Mouse (Mus musculus): Measurements from ENCODE around the gene Pxk. TPM values are rescaled to one million over a fixed set of nuclear protein-coding genes. Genes with fewer than 3 reads are reported as not detected.
"Not testable (repeated sequence)": the region's sequence is repeated elsewhere in the genome, so short reads cannot be mapped to it uniquely, and the experiment has no call there.

The Pxk gene
- polyA plus RNA-seq, 1 experiment from 2014 or later, result 36.4 TPM

DNA sequence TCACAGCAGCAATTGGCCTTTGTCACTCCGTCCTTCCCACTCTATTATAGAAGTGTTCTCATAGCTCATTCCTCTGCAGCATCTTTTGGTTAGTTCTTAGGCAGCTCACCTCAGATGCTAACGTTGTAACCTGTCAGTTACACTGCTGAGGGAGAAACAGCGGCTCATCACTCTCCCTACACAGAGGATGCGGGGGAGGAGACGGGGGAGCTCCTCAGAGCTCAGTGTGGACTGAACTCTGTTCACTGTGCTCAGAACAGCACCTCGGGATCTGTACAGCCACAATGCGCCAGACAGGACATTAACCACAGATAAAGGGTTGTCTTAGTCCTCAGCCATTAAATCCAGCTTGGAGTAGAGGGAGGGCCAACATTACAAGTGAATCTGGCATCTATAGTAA lies 66.5 kb downstream of the Pxk start:
- Histone ChIP-seq H3K4me3 (ENCODE audit: low read depth, low read length) (no peak overlapping the region), H3K4me1 (replicated peaks; ENCODE audit: control insufficient read depth, insufficient read depth, low read length) (no peaks in the 10 kb centered on the region), H3K36me3 (ENCODE audit: control insufficient read depth, insufficient read depth, low read length) (peaks cover 8% of the 10 kb centered on the region), H3K27me3 (ENCODE audit: control insufficient read depth, insufficient read depth, low read length) (no peaks in the 10 kb centered on the region), H3K9ac (ENCODE audit: low read depth, low read length) (no peak overlapping the region), H3K9me3 (ENCODE audit: control insufficient read depth, low read length) (no peaks in the 10 kb centered on the region), H3K27ac (ENCODE audit: low read depth, low read length) (no peak overlapping the region), H3K4me2 (replicated peaks; ENCODE audit: low read depth, low read length) (no peak overlapping the region)
- WGBS, result 86% methylated on average over 7 of the region's 7 CpGs
- ATAC-seq (ENCODE audit: low FRiP score) (no peak), DNase-seq (ENCODE audit: low spot score) (no peak)

DNA sequence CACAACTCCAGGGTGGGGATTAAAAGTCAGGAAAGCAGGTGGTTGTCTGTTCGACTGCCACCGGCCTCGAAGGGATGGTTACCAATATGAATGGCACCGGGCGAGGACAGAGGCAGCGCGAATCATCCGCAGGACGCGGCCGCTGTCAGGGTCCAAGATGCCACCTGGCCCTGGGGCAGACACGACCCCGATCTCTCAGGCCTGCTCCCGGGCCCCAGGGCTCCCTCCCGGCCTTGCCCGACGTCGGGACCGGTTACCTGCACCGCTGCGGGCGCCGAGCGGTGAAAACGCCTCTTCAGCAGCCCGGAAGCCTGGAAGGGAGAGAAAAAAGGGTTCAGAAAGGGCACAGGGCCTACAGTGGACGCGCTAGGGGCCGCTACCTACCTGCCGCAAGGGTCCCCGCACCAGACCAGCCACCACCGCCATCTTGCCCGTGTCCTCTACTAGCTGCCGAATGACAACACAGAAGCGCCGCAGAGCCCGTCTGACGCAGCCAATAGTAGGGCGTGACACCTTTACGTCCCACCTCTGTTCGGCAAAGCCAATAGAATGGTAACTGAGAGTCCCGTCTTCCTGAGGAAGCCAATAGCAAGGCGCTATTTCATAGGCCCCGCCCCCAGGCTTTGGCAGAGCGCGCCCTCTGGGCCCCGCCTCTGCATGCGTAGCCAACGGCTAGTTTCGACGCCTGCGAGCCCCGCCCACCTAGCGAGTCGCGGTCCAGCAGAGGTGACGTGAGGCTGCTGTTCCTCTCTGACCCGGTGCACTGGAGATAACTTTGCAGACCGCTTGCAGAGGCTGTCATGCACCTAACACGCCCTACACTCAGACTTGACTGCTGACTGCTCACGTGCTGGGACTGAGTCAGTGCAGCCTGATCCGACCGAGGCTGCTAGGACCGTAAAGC lies 74.7 kb downstream of the Pxk start, which contains the start of gene Pdhb:
Gene Pdhb (minus strand): TSS at position 519 of the 904 bp plus-strand sequence.
- Histone ChIP-seq H3K36me3 (ENCODE audit: control insufficient read depth, insufficient read depth, low read length) (peaks cover 10% of the 10 kb centered on the region), H3K9me3 (ENCODE audit: control insufficient read depth, low read length) (no peaks in the 10 kb centered on the region), H3K4me3 (ENCODE audit: low read depth, low read length) (peak within 1 kb of the TSS; percentile 76), H3K27me3 (ENCODE audit: control insufficient read depth, insufficient read depth, low read length) (no peaks in the 10 kb centered on the region), H3K27ac (ENCODE audit: low read depth, low read length) (peak within 1 kb of the TSS; percentile 54), H3K4me2 (replicated peaks; ENCODE audit: low read depth, low read length) (peak within 1 kb of the TSS; percentile 79), H3K9ac (ENCODE audit: low read depth, low read length) (peak within 1 kb of the TSS; percentile 80), H3K4me1 (replicated peaks; ENCODE audit: control insufficient read depth, insufficient read depth, low read length) (no peaks in the 10 kb centered on the region; the same call in 1 of the 2 replicates)
- DNase-seq (ENCODE audit: low spot score) (peak; percentile 100), ATAC-seq (ENCODE audit: low FRiP score) (peak; percentile 100)
- under 1% methylated on average over 64 of the region's 64 CpGs for WGBS

DNA sequence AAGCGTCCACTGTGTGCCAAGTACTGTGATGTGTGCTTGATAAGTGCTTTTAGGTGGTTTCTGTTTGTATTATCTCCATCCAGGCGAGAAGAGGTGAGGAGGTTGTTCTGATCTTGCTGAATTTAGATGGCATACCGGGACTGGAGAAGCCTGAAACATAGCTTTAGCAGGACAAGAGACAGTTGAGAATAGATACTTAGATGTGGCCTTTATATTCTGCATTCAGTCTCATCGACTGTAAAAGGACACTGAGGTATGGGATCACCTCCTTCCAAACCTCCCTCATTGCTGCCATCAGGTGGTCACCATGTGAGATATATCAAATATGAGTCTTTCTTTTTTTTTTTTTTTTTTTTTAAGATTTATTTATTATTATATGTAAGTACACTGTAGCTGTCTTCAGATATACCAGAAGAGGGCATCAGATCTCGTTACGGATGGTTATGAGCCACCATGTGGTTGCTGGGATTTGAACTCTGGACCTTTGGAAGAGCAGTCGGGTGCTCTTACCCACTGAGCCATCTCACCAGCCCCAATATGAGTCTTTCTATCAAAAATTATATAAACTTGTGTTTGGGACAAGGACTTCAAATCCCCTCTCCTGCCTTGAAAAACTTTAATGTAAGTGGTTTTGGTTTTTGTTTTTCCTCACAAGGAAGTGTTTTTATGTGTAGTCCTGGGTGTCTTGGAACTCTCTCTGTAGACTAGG lies 75.7 kb downstream of the Pxk start:
- not testable (repeated sequence) for H3K27me3 ChIP-seq (ENCODE audit: control insufficient read depth, insufficient read depth, low read length); H3K9me3 ChIP-seq (ENCODE audit: control insufficient read depth, low read length); H3K9ac ChIP-seq (ENCODE audit: low read depth, low read length); DNase-seq (ENCODE audit: low spot score); H3K4me1 ChIP-seq (replicated peaks; ENCODE audit: control insufficient read depth, insufficient read depth, low read length); H3K36me3 ChIP-seq (ENCODE audit: control insufficient read depth, insufficient read depth, low read length)
- Histone ChIP-seq H3K4me2 (replicated peaks; ENCODE audit: low read depth, low read length) (peak overlapping the region; percentile 79), H3K4me3 (ENCODE audit: low read depth, low read length) (peak overlapping the region; percentile 76), H3K27ac (ENCODE audit: low read depth, low read length) (peak overlapping the region; percentile 54; the same call in 1 of the 2 replicates)
- peak; percentile 6; the same call in 1 of the 2 replicates for ATAC-seq (ENCODE audit: low FRiP score)
- 27% methylated on average over 5 of the region's 7 CpGs for WGBS

DNA sequence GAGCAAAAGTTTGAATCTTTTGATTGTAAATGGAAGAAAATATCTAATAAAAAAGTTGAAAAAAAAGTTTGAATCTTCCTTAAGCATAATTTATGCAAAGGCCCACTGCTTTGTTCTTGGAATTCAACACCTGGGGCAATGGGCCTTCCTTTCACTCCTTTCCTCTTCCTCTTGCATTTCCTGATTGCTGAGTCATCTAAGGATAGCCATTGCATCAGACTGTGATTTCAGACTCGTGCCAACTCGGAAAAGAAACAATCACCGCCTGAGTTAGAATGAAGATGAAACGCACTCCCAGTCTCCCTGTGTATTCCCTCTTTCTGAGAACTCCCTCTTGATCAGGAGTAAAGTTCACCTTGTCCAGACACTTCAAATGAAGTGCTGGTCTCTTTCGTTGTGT lies 76.6 kb downstream of the Pxk start:
- Histone ChIP-seq H3K4me1 (replicated peaks; ENCODE audit: control insufficient read depth, insufficient read depth, low read length) (no peaks in the 10 kb centered on the region; the same call in 1 of the 2 replicates), H3K9ac (ENCODE audit: low read depth, low read length) (no peak overlapping the region), H3K36me3 (ENCODE audit: control insufficient read depth, insufficient read depth, low read length) (0 out of 2 replicates have a peak, but pooled peaks cover 2% of the 10 kb centered on the region), H3K27me3 (ENCODE audit: control insufficient read depth, insufficient read depth, low read length) (no peaks in the 10 kb centered on the region), H3K4me2 (replicated peaks; ENCODE audit: low read depth, low read length) (no peak overlapping the region), H3K27ac (ENCODE audit: low read depth, low read length) (no peak overlapping the region), H3K9me3 (ENCODE audit: control insufficient read depth, low read length) (no peaks in the 10 kb centered on the region), H3K4me3 (ENCODE audit: low read depth, low read length) (no peak overlapping the region)
- ATAC-seq (ENCODE audit: low FRiP score) (no peak), DNase-seq (ENCODE audit: low spot score) (no peak)
- 90% methylated on average over 5 of the region's 5 CpGs for WGBS

DNA sequence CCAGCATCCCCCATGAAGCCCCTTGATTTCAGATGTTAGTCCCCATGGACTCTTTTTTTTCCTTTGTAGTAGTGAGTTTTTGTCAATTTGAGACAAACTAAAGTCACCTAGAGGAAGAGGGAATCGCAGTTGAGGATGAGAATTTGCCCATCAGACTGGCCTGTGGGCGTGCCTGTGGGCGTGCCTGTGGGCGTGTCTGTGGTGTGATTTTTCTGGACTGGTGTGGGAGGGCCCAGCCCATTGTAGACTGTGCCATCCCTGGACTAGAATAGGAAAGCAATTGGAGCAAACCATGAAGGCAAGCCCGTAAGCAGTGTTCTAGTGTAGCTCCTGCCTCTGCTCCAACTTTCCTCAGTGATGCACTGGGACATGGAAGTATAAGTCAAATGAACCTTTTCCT lies 78.2 kb downstream of the Pxk start:
- Histone ChIP-seq H3K9ac (ENCODE audit: low read depth, low read length) (no peak overlapping the region), H3K4me1 (replicated peaks; ENCODE audit: control insufficient read depth, insufficient read depth, low read length) (no peaks in the 10 kb centered on the region; the same call in 1 of the 2 replicates), H3K4me2 (replicated peaks; ENCODE audit: low read depth, low read length) (no peak overlapping the region), H3K36me3 (ENCODE audit: control insufficient read depth, insufficient read depth, low read length) (no peaks in the 10 kb centered on the region), H3K9me3 (ENCODE audit: control insufficient read depth, low read length) (no peaks in the 10 kb centered on the region), H3K27me3 (ENCODE audit: control insufficient read depth, insufficient read depth, low read length) (no peaks in the 10 kb centered on the region), H3K27ac (ENCODE audit: low read depth, low read length) (no peak overlapping the region), H3K4me3 (ENCODE audit: low read depth, low read length) (no peak overlapping the region)
- WGBS, result 53% methylated on average over 5 of the region's 5 CpGs
- ATAC-seq (ENCODE audit: low FRiP score), result no peak
- DNase-seq (ENCODE audit: low spot score), result peak; percentile 17

DNA sequence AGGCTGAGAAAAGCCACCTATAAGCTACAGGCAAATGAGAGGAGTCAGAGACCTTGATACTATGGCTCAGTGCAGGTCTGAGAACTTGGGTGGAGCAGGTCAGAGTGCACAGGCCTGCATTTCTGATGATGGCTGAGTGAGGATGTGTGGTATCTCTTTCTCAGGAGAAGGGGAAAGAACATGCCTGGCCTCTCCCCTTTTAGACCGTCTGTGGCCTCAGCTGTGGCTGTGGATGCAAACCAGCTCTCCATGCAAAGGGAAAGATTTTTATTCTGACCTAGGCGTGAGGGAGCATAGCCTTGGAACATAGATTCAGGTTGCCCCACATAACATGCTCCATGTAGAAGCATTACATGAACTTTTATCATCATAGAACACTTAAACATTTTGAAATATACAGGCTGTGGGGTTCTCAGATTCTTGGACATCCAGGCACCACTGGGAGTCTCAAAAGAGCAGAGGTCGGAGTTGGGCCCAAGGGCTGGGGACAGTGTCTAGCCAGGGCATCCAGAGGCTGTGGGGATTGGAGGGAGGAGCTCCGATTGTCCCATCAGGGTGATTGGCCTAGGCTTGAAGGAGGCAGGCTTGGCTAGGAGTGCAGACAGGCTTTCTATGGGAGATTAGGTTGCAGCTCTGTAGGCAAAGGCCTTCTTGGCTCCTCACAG lies 82.5 kb downstream of the Pxk start:
- H3K4me2 ChIP-seq (replicated peaks; ENCODE audit: low read depth, low read length), result no peak overlapping the region
- 78% methylated on average over 4 of the region's 4 CpGs for WGBS
- no peak for ATAC-seq (ENCODE audit: low FRiP score)
- no peaks in the 10 kb centered on the region for H3K27me3 ChIP-seq (ENCODE audit: control insufficient read depth, insufficient read depth, low read length)
- no peaks in the 10 kb centered on the region for H3K36me3 ChIP-seq (ENCODE audit: control insufficient read depth, insufficient read depth, low read length)
- no peaks in the 10 kb centered on the region for H3K9me3 ChIP-seq (ENCODE audit: control insufficient read depth, low read length)
- H3K4me3 ChIP-seq (ENCODE audit: low read depth, low read length), result no peak overlapping the region
- no peak overlapping the region for H3K27ac ChIP-seq (ENCODE audit: low read depth, low read length)
- no peaks in the 10 kb centered on the region for H3K4me1 ChIP-seq (replicated peaks; ENCODE audit: control insufficient read depth, insufficient read depth, low read length)
- DNase-seq (ENCODE audit: low spot score), result no peak
- no peak overlapping the region for H3K9ac ChIP-seq (ENCODE audit: low read depth, low read length)

DNA sequence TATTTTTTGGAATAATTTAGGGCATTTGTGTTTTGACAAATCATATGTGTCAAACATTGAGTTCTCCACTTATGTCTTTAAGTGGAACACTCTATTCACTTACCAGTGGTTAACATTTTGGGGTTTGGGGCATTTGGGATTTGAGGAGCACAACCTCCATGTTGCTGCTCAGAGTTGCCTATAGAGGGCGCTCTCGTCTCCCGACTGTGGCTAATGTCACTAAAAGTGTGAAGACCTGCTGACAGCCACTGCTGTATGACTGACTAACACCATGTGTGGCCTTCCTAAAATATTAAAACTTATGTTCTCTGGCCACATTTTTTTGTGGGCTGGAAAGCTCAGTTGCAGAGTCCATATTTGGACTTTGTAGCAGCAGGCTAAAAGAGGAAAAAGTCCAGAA lies 85.3 kb downstream of the Pxk start:
- DNase-seq (ENCODE audit: low spot score), result no peak
- Histone ChIP-seq H3K9ac (ENCODE audit: low read depth, low read length) (no peak overlapping the region), H3K4me1 (replicated peaks; ENCODE audit: control insufficient read depth, insufficient read depth, low read length) (no peaks in the 10 kb centered on the region), H3K4me3 (ENCODE audit: low read depth, low read length) (no peak overlapping the region), H3K27me3 (ENCODE audit: control insufficient read depth, insufficient read depth, low read length) (no peaks in the 10 kb centered on the region), H3K9me3 (ENCODE audit: control insufficient read depth, low read length) (no peaks in the 10 kb centered on the region), H3K4me2 (replicated peaks; ENCODE audit: low read depth, low read length) (no peak overlapping the region), H3K27ac (ENCODE audit: low read depth, low read length) (no peak overlapping the region), H3K36me3 (ENCODE audit: control insufficient read depth, insufficient read depth, low read length) (no peaks in the 10 kb centered on the region)
- WGBS, result 63% methylated on average over 3 of the region's 3 CpGs
- ATAC-seq (ENCODE audit: low FRiP score), result no peak

DNA sequence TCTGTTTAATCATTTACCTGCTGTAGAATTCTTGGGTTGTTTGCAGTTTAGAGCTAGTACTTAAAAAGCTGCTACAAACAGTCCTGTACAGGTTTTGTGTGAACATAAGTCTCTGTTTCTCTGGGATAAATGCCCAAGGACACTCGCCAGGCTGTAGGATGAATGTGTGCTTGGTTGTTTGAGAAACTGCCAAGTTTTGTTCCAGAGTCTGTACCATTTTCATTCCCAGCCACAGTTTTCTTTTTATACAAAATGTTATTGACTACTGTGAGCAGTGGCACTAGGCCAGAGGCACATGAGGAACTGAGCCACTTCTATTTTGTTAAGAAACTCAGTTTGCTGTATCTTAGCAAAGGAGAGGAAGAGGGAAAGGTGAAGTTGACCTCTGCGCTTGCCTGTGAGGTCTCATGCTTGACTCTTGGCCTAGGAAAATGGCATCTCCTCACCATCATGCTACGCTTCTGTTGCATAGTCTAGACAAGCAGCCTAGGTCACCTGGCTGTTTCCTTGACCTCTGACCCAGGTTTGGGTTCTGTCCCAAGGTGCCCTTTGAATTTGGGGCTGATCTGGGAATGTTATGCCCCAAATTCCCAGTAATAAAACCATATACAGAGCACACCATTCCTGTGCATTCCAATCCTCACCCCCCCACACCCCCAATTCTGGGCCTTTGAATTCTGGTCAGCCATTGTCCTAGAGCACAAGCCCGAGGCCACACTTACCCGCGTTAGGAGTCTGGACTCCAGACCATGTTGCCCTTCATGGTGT lies 88.5 kb downstream of the Pxk start:
- WGBS, result 92% methylated on average over 6 of the region's 6 CpGs
- Histone ChIP-seq H3K9me3 (ENCODE audit: control insufficient read depth, low read length) (no peaks in the 10 kb centered on the region), H3K9ac (ENCODE audit: low read depth, low read length) (no peak overlapping the region), H3K4me3 (ENCODE audit: low read depth, low read length) (no peak overlapping the region), H3K27ac (ENCODE audit: low read depth, low read length) (no peak overlapping the region), H3K4me2 (replicated peaks; ENCODE audit: low read depth, low read length) (no peak overlapping the region), H3K36me3 (ENCODE audit: control insufficient read depth, insufficient read depth, low read length) (no peaks in the 10 kb centered on the region), H3K27me3 (ENCODE audit: control insufficient read depth, insufficient read depth, low read length) (no peaks in the 10 kb centered on the region), H3K4me1 (replicated peaks; ENCODE audit: control insufficient read depth, insufficient read depth, low read length) (no peaks in the 10 kb centered on the region)
- no peak for ATAC-seq (ENCODE audit: low FRiP score)
- DNase-seq (ENCODE audit: low spot score), result no peak

Measured in hindbrain, embryonic 11.5 days (tissue).